Mouse (Mus musculus) urinary bladder, postnatal 36 days (tissue): ENCODE measurements around the gene Pi4ka.
"Not testable (repeated sequence)": the region's sequence is repeated elsewhere in the genome, so short reads cannot be mapped to it uniquely, and the experiment has no call there.

Experiments used
- DNase-seq, 2 experiments: peaks; one replicate each; pipeline ENCODE4 v3.0.0; 2022; ENCODE audit warnings: low spot score in 2 of 2, mixed read lengths in 1 of 2

The Pi4ka gene

GRCm38 (mm10) chr16:17233702-17234498 lies 172.2 kb downstream of the Pi4ka start:
- DNase-seq, result peak in 1 of 2 experiments; percentile 22

DNA sequence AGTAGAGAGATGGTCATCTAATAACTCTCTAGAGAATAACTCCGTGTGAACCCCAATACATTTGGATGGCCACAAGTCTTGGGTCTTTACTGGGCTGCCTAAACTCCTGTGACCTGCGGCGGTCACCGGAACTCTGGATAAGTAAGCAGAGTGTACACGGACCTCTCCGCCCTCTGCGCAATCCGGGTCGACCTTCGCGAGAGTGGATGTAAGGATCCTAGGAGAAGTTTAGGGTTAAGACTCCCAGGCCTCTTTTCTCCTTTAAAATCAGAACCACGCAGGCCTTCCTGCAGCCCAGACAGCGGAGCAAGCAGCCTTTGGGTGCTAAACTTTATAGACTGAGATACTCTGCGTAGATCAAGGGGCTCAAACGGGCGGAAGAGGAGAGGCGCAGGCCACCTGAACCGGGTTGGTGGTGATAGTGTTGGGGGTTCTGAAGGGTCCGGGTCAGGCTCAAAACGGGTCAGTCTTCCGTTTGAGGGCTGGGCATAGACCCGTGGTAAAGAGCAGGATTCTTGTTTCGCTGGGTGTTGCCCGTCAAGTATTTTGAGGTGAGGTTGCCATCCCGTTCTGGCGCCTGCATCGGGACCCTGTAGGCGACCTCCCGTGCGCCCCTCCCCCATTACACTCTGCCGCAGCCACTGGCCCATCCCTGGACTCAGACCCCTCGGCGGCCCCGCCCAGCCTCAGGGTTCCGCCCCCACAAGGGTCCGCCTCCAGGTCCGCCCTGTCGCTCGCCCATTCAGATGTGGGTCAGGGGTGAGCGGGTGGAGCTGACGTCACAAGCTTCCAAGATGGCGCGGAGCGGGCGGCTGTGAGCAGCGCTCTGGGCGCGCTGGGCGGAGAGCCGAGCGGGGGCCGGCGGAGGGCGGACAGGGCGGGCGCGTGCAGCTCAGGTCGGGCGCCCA lies 173.1 kb downstream of the Pi4ka start, which contains the start of gene Hic2:
Hic2 (plus strand) TSS at position 779 of the 908 bp plus-strand sequence.
- peak; percentile 93 to 95 for DNase-seq

DNA sequence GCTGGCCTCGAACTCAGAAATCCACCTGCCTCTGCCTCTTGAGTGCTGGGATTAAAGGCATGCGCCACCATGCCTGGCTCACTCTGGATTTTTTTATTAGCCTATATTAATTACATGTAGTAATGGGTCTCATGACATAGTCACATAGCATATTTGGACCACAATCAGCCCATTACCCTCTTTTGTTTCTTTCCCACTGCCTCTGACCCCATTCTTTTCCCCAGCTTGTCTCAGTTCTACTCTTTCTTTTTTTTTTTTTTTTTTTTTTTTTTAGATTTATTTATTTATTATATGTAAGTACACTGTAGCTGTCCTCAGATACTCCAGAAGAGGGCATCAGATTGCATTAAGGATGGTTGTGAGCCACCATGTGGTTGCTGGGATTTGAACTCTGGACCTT lies 174.6 kb downstream of the Pi4ka start:
- DNase-seq, result not testable (repeated sequence)
